Mouse (Mus musculus) bone marrow, adult 2 months (tissue): ENCODE results near the gene Rab34.

Source experiments
- CTCF ChIP-seq: fragments of 200-500 bp; IDR thresholded peaks from 2 replicates; pipeline ENCODE4 v1.5.1; 2011; ENCODE audit warnings: low read length, control low read depth; ENCODE audit not compliant: control insufficient read depth, insufficient read depth
- POLR2A ChIP-seq: fragments of 200-500 bp; IDR thresholded peaks from 2 replicates; pipeline ENCODE4 v1.6.1; 2011; ENCODE audit warnings: low read depth, mild to moderate bottlenecking, control low read depth, low read length, borderline replicate concordance; ENCODE audit not compliant: control insufficient read depth

DNA sequence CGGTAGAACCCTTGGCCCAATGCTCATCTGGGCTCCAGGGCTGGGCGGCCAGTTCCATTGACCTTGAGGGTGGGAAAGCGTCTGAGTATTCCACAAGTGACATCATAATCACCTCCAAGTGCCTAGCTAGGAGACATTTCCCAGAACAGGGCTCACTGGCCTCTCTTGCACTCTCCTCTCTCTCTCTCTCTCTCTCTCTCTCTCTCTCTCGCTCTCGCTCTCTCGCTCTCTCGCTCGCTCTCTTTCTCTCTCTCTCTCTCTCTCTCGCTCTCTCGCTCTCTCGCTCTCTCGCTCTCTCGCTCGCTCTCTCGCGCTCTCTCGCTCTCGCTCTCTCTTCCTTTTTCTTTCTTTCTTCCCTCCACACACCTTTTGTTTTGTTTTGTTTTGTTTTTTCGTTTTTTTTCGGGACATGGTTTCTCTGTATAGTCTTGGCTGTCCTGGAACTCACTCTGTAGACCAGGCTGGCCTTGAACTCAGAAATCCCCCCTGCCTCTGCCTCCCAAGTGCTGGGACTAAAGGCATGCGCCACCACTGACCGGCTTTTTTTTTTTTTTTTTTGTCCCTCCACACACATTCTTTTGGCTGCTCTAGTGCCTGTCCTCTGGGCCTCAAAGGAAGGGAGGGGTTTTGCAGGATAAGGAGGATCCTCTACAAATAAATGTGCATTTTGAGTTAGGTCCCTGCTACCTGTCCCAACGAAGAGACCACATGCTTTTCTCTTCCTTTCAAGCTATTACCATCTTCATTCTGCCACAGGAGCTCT is 7.1 kb downstream of the Rab34 start:
- TF ChIP-seq POLR2A: no peak
- TF ChIP-seq CTCF: no peak
